Mouse (Mus musculus): Measurements from ENCODE around the gene Pipox.
A peak's percentile ranks its signal among the peaks of the same experiment; 100 is the strongest.

Pipox gene

GRCm38 (mm10) chr11:77850401-77851244, 43.3 kb downstream of the Pipox start:
- no peak for DNase-seq (ENCODE audit: low read depth, low spot score)

GRCm38 (mm10) chr11:77849151-77849550, 44.7 kb downstream of the Pipox start:
- no peak for DNase-seq (ENCODE audit: low read depth, low spot score)

DNA sequence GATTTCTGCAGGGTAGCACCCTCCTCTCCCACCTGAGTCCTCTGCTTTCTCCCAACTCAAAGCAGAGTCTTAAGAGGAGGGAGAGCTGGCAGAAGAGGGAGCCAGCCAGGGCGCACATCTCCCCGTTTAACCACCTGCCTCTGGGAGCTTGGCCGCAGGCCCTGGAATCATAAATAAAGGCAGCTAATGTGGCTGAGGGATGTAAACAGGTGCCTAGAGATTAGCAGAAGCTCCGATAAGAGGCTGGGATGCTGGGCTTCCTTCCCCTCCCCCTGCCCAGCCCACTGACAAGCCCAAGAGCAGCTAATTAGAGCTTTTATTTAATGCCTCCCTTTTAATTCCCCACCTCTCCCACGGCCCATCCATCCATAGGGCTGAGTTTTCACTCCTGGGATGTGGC, 45.8 kb downstream of the Pipox start:
- no peak for DNase-seq (ENCODE audit: low read depth, low spot score)

DNA sequence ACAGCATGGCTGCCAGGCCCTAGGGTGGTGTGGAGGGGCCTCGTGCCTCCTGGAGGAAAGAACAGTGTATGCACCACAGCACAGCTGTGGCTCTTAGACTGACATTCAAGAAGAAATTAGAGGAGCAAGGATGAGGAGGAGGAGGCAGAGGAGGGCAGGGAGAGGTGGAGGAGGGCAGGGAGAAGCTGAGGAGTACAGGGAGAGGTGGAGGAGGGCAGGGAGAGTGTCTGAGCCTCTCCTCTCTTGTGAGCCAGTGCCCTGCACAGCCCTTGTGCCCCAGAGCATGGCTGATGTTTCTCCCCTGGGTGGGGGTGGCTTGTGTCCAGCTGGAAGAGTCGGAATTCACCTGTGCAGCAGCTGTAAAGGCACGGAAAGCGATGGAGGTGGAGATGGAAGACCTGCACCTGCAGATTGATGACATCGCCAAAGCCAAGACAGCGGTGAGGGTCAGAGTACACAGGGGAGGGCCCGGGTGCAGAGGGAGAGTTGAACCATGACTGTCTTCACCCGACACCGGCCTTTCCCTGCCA, 46.2 kb downstream of the Pipox start:
- DNase-seq (ENCODE audit: low read depth, low spot score) = no peak

GRCm38 (mm10) chr11:77843906-77844200, 50.0 kb downstream of the Pipox start:
- DNase-seq (ENCODE audit: low read depth, low spot score) = no peak

GRCm38 (mm10) chr11:77843068-77843905, 50.6 kb downstream of the Pipox start:
- peak; percentile 91 for DNase-seq (ENCODE audit: low read depth, low spot score)

- no peak for DNase-seq (ENCODE audit: low read depth, low spot score)
These were observed 53.2 kb downstream of the Pipox start for GRCm38 (mm10) chr11:77840523-77841245.

GRCm38 (mm10) chr11:77837856-77838255, 56.0 kb downstream of the Pipox start:
- no peak for DNase-seq (ENCODE audit: low read depth, low spot score)

- no peak for DNase-seq (ENCODE audit: low read depth, low spot score)
These were observed 57.1 kb downstream of the Pipox start for GRCm38 (mm10) chr11:77836751-77837150.

DNA sequence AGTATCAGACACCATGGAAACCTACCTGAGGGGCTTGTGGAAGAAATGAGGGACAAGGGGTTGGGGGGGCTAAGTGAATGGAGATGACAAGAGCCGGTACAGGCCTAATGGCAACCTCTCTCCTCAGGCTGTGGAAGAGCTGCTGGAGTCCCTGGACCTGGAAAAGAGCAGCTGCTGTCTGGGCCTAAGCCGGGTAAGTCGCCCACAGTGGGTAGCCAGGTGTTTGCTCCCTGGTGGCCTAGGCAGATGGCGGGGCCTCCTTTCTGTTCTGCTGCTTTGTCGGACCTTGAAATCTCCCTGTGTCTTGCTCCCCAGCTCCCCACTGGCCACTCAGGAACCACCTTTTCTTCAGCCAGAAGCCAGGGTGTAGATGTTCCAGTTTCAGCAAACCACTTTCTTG, 57.6 kb downstream of the Pipox start:
- no peak for DNase-seq (ENCODE audit: low read depth, low spot score)

DNA sequence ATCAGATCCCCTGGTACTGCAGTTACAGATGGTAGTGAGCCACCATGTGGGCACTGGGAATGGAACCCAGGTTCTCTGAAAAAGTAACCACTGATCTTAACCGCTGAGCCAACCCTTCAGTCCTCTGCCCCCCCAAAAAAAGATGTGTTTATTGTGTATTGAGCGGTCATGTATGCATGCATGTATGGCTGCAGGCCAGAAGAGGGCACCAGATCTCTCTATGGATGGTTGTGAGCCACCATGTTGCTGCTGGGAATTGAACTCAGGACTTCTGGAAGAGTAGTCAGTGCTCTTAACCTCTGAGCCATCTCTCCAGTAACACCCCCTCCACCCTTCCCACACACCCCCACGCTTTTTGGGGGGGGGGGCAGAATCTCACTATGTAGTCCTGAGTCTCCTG, 58.8 kb downstream of the Pipox start:
- DNase-seq (ENCODE audit: low read depth, low spot score) = peak; percentile 51

DNA sequence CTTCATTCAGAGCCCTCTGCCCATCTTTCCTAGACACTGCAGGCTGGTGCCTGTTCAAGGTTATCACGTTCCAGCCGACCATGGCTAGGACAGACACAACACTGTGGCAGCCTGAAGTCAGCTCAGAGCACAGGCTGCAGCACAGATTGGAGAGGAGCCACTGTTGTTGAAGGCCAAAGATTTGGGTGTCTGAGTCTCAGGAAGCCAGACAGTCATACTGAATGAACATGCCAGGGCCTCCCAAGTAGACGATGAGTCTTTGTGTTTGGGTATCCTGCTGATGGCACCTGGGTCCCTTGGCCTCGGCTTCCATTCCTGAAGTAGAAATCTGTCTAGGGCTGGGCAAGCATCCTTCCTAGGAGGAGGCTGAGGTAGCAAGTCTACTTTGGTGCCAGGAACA, 61.4 kb downstream of the Pipox start:
- DNase-seq (ENCODE audit: low read depth, low spot score) = no peak

GRCm38 (mm10) chr11:77830875-77831274, 63.0 kb downstream of the Pipox start:
- no peak for DNase-seq (ENCODE audit: low read depth, low spot score)
